Mouse (Mus musculus) cerebellum, adult 2 months (tissue): Measurements from ENCODE around the gene Qars.

Source experiments
- CTCF ChIP-seq: fragments of 200-500 bp; IDR thresholded peaks from 2 replicates; pipeline ENCODE4 v1.5.1; 2011; ENCODE audit warnings: low read depth, mild to moderate bottlenecking, control low read depth, low read length, moderate library complexity, borderline replicate concordance; ENCODE audit not compliant: insufficient read depth
- POLR2A ChIP-seq: fragments of 200-500 bp; IDR thresholded peaks from 2 replicates; pipeline ENCODE4 v1.6.1; 2011; ENCODE audit warnings: low read length, control low read depth, borderline replicate concordance; ENCODE audit not compliant: insufficient read depth

DNA sequence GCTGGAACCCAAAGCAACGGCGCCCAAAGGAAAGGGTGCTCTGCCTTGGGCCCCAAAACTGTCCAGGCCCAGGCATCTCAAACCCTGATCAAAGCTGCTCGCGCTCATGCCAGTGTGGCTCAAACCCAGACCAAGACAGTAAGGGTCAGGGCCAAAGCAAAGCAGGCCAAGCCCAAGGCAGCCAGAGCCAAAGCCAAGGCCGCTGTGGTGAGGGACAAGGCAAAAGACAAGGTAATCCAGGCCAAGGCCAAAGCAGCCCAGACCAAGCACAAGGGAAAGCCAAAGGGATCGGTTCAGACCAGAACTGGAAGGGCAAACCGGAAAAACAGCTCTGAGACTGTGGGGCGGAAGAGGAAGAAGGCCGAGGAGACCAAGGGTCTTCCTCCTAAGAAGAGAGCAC is 43.8 kb upstream of the Qars start:
- TF ChIP-seq CTCF (no peak), POLR2A (no peak)
